Mouse (Mus musculus) small intestine, adult 2 months (tissue): ENCODE data around the gene Cog4.

Source experiments
- CTCF ChIP-seq: fragments of 200-500 bp; IDR thresholded peaks from 2 replicates; pipeline ENCODE4 v1.5.1; 2012; ENCODE audit warnings: low read depth, mild to moderate bottlenecking, control low read depth, inconsistent platforms, low read length, moderate library complexity, mixed read lengths; ENCODE audit not compliant: insufficient replicate concordance, insufficient read length; ENCODE audit errors: extremely low read depth
- POLR2A ChIP-seq: fragments of 200-500 bp; IDR thresholded peaks from 2 replicates; pipeline ENCODE4 v1.6.1; 2012; ENCODE audit warnings: low read depth, mild to moderate bottlenecking, control low read depth, inconsistent platforms, low read length, moderate library complexity

GRCm38 (mm10) chr8:110901839-110902578 lies 55.6 kb downstream of the Cog4 start, which contains the start of gene Fuk:
- peak; percentile 68; the same call in 1 of the 2 replicates for TF ChIP-seq POLR2A
- TF ChIP-seq CTCF, result no peak
